Mouse (Mus musculus) E14TG2a.4 (cell line): ENCODE measurements around the gene Lpin2.

Source experiments
- H3K27me3 ChIP-seq: 2 replicates; pipeline ENCODE4 v1.6.1; 2014; ENCODE audit warnings: low read length, control low read depth; ENCODE audit not compliant: insufficient read depth
- H3K36me3 ChIP-seq: 2 replicates; pipeline ENCODE4 v1.6.1; 2014; ENCODE audit warnings: low read length, control low read depth; ENCODE audit not compliant: insufficient read depth
- H3K4me1 ChIP-seq: replicated peaks from 2 replicates; pipeline ENCODE4 v1.6.1; 2014; ENCODE audit warnings: low read depth, low read length, control low read depth
- H3K4me3 ChIP-seq: replicated peaks from 2 replicates; pipeline ENCODE4 v1.5.1; 2014; ENCODE audit warnings: mild to moderate bottlenecking, low read length
- H3K9me3 ChIP-seq: 2 replicates; pipeline ENCODE4 v1.6.1; 2014; ENCODE audit warnings: low read length, control low read depth
- CTCF ChIP-seq: conservative IDR thresholded peaks from 2 replicates; pipeline ENCODE4 v1.5.1; 2014; ENCODE audit warnings: low read length
- NANOG ChIP-seq: IDR thresholded peaks from 2 replicates; pipeline ENCODE4 v1.6.1; 2014; ENCODE audit warnings: borderline replicate concordance, low read length, mixed read lengths
- POU5F1 ChIP-seq: IDR thresholded peaks from 2 replicates; pipeline ENCODE4 v1.6.1; 2014; ENCODE audit warnings: low read length, borderline replicate concordance

Gene Lpin2

GRCm38 (mm10) chr17:71191651-71192419 is 9.5 kb downstream of the Lpin2 start:
- TF ChIP-seq POU5F1 (no peak), CTCF (no peak), NANOG (no peak)
- H3K36me3 ChIP-seq, result no peaks in the 10 kb centered on the region
- no peak overlapping the region for H3K4me3 ChIP-seq
- peaks cover 17% of the 10 kb centered on the region for H3K4me1 ChIP-seq
- H3K9me3 ChIP-seq, result no peaks in the 10 kb centered on the region
- H3K27me3 ChIP-seq, result peaks cover 2% of the 10 kb centered on the region; the same call in 1 of the 2 replicates

DNA sequence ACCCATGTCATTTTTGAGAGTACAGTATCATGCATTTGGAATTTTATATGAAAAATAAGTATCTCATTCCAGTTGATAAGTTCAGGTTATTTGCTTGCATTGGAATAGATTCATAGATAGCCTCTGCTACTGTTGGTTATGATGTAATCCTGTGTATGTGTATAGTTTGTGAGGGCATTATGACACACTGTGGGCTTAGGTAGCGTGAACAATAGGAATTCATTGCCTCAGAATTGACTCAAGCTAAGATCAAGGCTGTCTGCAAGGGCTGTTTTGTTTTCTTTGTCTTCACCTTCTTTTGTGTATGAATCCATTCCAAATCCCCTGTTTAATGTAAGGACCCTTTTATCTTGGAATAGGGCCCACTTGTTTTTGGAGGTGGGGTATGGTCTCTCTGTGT is 10.7 kb downstream of the Lpin2 start:
- no peaks in the 10 kb centered on the region for H3K9me3 ChIP-seq
- TF ChIP-seq NANOG (peak; percentile 59; the same call in 1 of the 2 replicates), POU5F1 (no peak)
- no peaks in the 10 kb centered on the region for H3K36me3 ChIP-seq
- no peaks in the 10 kb centered on the region for H3K27me3 ChIP-seq
- no peak overlapping the region for H3K4me3 ChIP-seq
- H3K4me1 ChIP-seq, result peaks cover 17% of the 10 kb centered on the region

DNA sequence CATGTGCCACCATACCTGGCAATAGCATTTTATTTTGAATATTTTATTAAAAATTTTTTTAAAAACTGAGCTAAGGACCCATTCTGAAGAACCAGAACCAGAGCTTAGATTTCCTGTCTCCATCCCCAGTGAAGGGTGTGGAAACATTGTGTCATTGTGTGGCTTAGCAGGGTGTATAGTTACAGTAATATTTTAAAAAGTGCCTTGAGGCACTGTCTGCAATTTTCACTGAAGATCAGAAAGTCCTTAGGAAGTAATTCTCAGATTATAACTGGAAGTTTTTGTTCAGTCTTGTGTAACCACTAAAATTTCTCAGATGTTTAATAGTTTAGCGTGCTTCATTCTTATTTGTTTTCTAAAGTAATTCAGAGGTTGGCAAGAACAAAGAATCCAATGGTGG is 11.1 kb downstream of the Lpin2 start:
- no peaks in the 10 kb centered on the region for H3K9me3 ChIP-seq
- TF ChIP-seq POU5F1 (no peak), NANOG (no peak), CTCF (no peak)

GRCm38 (mm10) chr17:71194906-71195632 is 12.7 kb downstream of the Lpin2 start:
- Histone ChIP-seq H3K4me3 (no peak overlapping the region), H3K4me1 (peaks cover 17% of the 10 kb centered on the region), H3K27me3 (no peaks in the 10 kb centered on the region), H3K36me3 (no peaks in the 10 kb centered on the region), H3K9me3 (no peaks in the 10 kb centered on the region)
- TF ChIP-seq CTCF, result no peak
- no peak for TF ChIP-seq NANOG
- no peak for TF ChIP-seq POU5F1

More for the DNA sequence above, 11.1 kb downstream of the Lpin2 start:
- H3K4me3 ChIP-seq, result no peak overlapping the region
- no peaks in the 10 kb centered on the region for H3K36me3 ChIP-seq
- H3K27me3 ChIP-seq, result no peaks in the 10 kb centered on the region
- peaks cover 17% of the 10 kb centered on the region for H3K4me1 ChIP-seq

GRCm38 (mm10) chr17:71195633-71196391 is 13.5 kb downstream of the Lpin2 start:
- peaks cover 17% of the 10 kb centered on the region for H3K4me1 ChIP-seq
- TF ChIP-seq NANOG (no peak), CTCF (peak; percentile 32), POU5F1 (no peak)
- no peaks in the 10 kb centered on the region for H3K36me3 ChIP-seq
- H3K9me3 ChIP-seq, result no peaks in the 10 kb centered on the region
- H3K27me3 ChIP-seq, result no peaks in the 10 kb centered on the region
- H3K4me3 ChIP-seq, result no peak overlapping the region

- H3K36me3 ChIP-seq, result no peaks in the 10 kb centered on the region
- H3K4me1 ChIP-seq, result peaks cover 17% of the 10 kb centered on the region
- no peak for TF ChIP-seq NANOG
- TF ChIP-seq CTCF, result no peak
- no peak for TF ChIP-seq POU5F1
- no peak overlapping the region for H3K4me3 ChIP-seq
- H3K27me3 ChIP-seq, result no peaks in the 10 kb centered on the region
- H3K9me3 ChIP-seq, result no peaks in the 10 kb centered on the region
Observed at GRCm38 (mm10) chr17:71196415-71196814, 14.1 kb downstream of the Lpin2 start.

GRCm38 (mm10) chr17:71199346-71199745 is 17.0 kb downstream of the Lpin2 start:
- no peak overlapping the region for H3K4me3 ChIP-seq
- TF ChIP-seq NANOG, result no peak

DNA sequence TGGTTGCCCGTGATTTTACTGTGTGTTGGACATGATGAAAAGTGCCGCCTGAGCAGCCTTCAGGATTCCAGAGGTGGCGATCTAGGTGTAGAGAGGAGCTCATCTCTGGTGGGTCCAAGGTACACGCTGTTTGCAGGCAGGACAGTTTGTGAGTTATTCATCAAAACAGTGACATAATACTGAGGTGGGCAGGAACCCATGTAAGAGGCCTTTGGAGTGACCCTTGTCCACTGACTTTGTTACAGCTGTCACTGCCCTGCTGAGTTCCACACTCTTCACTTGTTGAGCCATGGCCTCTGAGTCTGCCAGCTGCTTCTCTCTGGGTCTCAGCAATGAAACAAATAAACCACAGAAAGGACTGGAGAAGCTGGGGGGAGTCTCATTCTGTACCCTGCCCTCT is 19.8 kb downstream of the Lpin2 start:
- no peaks in the 10 kb centered on the region for H3K4me1 ChIP-seq
- H3K9me3 ChIP-seq, result no peaks in the 10 kb centered on the region
- no peaks in the 10 kb centered on the region for H3K36me3 ChIP-seq
- H3K4me3 ChIP-seq, result no peak overlapping the region
- TF ChIP-seq CTCF (no peak), NANOG (no peak), POU5F1 (no peak)
- no peaks in the 10 kb centered on the region for H3K27me3 ChIP-seq

More at GRCm38 (mm10) chr17:71199346-71199745, 17.0 kb downstream of the Lpin2 start:
- no peaks in the 10 kb centered on the region for H3K27me3 ChIP-seq
- no peaks in the 10 kb centered on the region for H3K9me3 ChIP-seq
- H3K4me1 ChIP-seq, result no peaks in the 10 kb centered on the region
- H3K36me3 ChIP-seq, result no peaks in the 10 kb centered on the region
